Mouse (Mus musculus): ENCODE measurements around the gene Kdf1.

DNA sequence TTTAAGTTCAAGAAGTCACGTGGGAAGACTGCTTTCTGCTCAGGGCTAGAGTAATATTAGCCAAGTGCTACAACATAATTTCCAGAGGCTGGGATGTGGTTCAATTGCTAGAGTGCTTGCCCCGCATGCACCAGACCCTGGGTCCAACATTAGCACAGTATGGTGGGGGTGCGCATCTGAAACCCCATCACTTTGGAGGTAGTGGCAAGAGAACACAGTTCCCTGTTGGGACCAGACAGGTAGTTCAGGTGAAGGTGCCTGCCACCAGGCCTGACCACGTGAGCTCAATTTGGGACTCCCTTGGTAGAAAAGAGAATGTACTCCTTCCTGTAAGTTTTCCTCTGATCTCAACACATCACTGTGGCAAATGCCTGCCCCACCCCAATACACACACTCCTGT is 23.9 kb upstream of the Kdf1 start:
- TF ChIP-seq TAL1 (IDR thresholded peaks at IDR 0.05; ENCODE audit: low read length) (no peak), GATA1 (IDR thresholded peaks at IDR 0.05; ENCODE audit: low read length) (no peak)

Measured in erythroblast, embryonic 14.5 days (primary cell).